Mouse (Mus musculus) spleen, adult 2 months (tissue): ENCODE measurements around the gene Gda.

ENCODE experiments used
- CTCF ChIP-seq: fragments of 200-500 bp; IDR thresholded peaks from 2 replicates; pipeline ENCODE4 v1.5.1; 2011; ENCODE audit warnings: mild to moderate bottlenecking, inconsistent platforms; ENCODE audit not compliant: insufficient read depth, insufficient read length, insufficient replicate concordance; ENCODE audit errors: extremely low read depth
- POLR2A ChIP-seq: fragments of 200-500 bp; IDR thresholded peaks from 2 replicates; pipeline ENCODE4 v1.6.1; 2011; ENCODE audit warnings: low read depth, low read length, inconsistent platforms

- no peak for TF ChIP-seq POLR2A
- no peak for TF ChIP-seq CTCF
Observed at GRCm38 (mm10) chr19:21372395-21373072, 100.7 kb downstream of the Gda start.
